Mouse (Mus musculus): ENCODE results near the gene Cd200r3.

The Cd200r3 gene

GRCm38 (mm10) chr16:44943468-44943867 lies at the start of gene Cd200r3:
TSS of gene Cd200r3 (plus strand) at chr16:44943678.
- no peak for DNase-seq (ENCODE audit: low spot score)

GRCm38 (mm10) chr16:44932016-44932415 lies 11.5 kb upstream of the Cd200r3 start:
- no peak for DNase-seq (ENCODE audit: low spot score)

DNA sequence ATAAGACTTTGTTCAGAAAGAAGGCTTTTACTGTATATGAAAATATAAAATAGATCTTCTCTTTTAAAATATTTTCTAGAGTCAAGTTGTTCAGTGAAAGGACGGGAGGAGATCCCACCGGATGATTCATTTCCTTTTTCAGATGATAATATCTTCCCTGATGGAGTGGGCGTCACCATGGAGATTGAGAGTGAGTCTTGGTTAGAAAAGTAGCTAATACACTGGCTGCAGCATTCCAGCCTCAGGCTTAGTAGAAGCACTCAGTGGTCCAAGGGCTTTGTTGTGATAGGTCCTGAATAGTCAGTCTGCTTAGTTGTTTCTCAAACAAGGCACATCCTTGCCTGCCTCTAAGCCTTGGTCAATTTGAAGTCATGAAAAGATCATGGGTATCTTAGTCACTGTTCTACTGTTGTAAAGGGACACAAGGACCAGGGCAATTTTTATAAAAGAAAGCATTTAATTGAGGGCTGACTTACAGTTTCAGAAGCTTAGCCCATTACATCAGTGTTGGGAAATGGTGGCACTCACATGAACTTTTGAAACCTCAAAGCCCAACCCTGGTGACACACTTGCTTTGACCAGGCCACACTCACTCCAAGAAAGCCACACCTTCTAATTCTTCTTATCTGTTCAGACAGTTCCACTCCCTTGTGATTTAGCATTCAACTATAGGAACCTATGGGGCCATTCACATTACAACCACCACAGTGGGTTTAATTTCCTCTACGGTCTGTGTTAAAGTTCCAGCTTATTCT lies 8.1 kb downstream of the Cd200r3 start:
- no peak for DNase-seq (ENCODE audit: low spot score)

- DNase-seq (ENCODE audit: low spot score): no peak
Observed at GRCm38 (mm10) chr16:44962296-44962695, 18.8 kb downstream of the Cd200r3 start.

- DNase-seq (ENCODE audit: low spot score): no peak
Observed at GRCm38 (mm10) chr16:44962777-44963176, 19.3 kb downstream of the Cd200r3 start.

GRCm38 (mm10) chr16:44964526-44965374 lies 21.3 kb downstream of the Cd200r3 start:
- no peak for DNase-seq (ENCODE audit: low spot score)

DNA sequence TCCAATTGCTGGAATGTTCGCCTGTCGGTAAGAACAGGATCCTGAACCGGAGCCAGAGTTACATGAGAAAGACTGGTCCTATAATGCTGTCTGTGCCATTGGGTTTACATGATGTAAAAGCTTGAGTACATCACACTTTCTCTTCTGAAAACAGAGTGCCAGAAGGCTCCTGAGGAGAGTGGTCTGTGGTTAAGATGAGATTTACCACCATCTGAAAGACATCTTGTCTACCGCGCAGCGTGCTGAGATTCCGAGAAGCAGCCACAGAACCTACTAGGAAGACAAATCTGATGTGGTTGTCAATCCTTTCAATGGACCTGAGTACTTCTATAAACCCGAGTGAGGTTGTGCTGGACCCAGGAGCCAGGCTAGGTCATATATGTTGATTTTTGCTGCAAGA lies 21.9 kb downstream of the Cd200r3 start:
- no peak for DNase-seq (ENCODE audit: low spot score)

DNA sequence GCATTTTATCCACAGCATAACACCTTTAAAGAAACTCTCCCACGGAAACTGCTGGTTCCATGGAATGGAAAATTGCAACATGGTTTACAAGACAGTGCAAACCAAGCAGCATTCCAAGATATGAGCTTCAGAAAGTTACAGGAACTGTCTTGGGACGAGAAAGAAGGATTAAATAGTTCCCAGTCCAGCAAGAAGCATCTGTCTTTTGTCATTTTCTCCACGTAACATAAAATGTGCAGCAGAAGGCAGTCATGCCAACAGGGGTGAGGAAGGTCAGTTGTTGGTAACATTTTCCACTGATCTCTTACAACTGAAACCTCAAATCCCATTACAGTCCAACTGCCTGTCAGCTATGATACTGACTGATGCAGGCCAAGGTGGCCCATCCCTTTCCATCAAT lies 22.4 kb downstream of the Cd200r3 start:
- no peak for DNase-seq (ENCODE audit: low spot score)

GRCm38 (mm10) chr16:44966891-44967290 lies 23.4 kb downstream of the Cd200r3 start:
- DNase-seq (ENCODE audit: low spot score): no peak

- DNase-seq (ENCODE audit: low spot score): no peak
Observed at GRCm38 (mm10) chr16:44968113-44968512, 24.6 kb downstream of the Cd200r3 start.

DNA sequence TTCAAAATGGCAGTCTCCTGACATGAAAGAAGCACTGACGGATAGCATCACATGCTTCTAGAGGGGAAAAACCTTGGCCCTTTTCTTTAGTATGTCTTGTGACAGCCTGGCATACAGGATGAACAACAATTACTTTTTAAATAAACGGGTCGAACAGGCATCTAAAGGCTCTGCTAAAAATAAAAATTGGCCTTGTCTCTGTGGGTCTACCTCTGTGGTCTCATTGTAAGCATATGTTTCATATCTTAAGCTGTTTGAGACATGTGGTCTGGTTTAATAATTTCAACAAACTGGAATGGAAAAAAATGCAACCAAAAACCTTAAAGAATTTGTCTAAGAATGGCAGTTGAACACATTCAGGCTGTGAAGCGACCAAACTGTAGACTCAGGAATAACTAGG lies 27.4 kb downstream of the Cd200r3 start:
- DNase-seq (ENCODE audit: low spot score): no peak

DNA sequence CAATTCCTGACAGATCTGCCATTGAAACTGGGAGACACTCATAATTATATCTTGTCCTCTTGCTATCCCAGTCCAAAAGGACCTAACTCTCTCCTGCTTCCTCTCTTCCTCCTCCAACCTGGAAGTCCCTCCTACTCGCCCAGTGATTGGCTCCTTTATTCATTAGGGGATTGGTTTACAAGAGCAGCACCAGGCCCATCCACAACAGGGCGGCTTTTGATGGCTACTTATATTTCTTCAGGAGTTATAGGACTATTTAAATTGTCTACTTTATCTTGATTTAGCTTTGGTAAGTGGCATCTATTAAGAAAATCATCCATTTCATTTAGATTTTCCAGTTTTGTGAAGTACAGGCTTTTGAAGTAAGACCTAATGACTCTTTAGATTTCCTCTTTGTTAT lies 30.6 kb downstream of the Cd200r3 start:
- no peak for DNase-seq (ENCODE audit: low spot score)

GRCm38 (mm10) chr16:44976081-44976480 lies 32.6 kb downstream of the Cd200r3 start:
- DNase-seq (ENCODE audit: low spot score): no peak

- no peak for DNase-seq (ENCODE audit: low spot score)
Observed at GRCm38 (mm10) chr16:44976892-44977633, 33.6 kb downstream of the Cd200r3 start.

- DNase-seq (ENCODE audit: low spot score): no peak
Observed at GRCm38 (mm10) chr16:44978193-44978592, 34.7 kb downstream of the Cd200r3 start.

DNA sequence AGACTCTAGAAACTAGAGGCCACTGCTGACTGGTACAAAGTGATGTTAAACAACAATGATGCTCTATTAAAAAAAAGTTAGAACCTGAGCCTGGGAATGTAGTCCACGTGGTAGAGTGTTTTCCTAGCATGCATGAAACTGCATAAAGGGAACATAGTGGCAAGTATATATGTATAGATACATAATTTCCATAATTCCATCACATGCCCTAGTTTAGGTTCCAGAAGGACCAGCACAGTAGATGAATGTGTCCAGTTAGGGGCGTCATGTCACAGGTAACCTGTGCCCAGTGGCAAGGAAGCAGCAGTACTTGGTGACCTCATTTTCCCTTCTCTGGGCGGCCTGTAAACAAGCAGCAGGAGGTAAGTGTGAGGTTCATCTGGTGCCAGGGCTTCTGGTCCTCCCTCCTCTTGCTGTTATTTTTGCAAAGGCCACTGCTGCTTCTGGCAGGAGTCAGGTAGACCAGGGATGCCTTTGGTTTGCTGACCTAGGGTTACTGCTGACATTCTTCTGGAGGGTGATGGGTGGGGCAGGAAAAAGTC lies 35.9 kb downstream of the Cd200r3 start:
- DNase-seq (ENCODE audit: low spot score): no peak

- no peak for DNase-seq (ENCODE audit: low spot score)
Observed at GRCm38 (mm10) chr16:44982972-44983371, 39.5 kb downstream of the Cd200r3 start.

DNA sequence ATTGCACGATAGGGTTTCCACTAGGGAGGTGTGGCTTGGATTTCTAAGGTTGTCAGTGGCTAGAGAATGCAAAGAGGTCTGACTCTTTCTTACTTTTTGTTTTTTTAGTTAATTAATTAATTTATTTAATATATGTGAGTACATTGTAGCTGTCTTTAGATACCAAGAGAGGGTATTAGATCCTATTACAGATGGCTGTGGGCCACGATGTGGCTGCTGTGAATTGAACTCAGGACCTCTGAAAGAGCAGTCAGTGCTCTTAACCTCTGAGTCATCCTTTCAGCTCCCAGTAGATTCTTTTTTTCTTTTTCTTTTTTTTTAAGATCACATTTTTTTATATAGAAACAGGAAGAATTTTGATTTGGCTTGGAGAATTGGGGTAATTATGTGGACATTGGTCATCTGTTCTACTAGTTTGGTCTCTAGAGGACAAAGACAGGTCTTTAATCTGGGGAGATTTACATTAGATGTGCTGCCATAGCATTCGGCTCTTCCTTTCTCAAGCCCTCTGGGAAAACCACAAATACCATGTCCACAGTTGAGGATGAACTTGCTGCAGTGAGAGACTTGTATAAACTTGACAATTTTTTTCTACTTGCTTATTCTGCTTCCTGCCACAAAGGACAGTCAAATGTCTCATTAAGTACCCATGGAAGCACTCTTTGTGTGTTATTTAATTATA lies 40.0 kb downstream of the Cd200r3 start:
- no peak for DNase-seq (ENCODE audit: low spot score)

GRCm38 (mm10) chr16:44984111-44984510 lies 40.6 kb downstream of the Cd200r3 start:
- DNase-seq (ENCODE audit: low spot score): no peak

DNA sequence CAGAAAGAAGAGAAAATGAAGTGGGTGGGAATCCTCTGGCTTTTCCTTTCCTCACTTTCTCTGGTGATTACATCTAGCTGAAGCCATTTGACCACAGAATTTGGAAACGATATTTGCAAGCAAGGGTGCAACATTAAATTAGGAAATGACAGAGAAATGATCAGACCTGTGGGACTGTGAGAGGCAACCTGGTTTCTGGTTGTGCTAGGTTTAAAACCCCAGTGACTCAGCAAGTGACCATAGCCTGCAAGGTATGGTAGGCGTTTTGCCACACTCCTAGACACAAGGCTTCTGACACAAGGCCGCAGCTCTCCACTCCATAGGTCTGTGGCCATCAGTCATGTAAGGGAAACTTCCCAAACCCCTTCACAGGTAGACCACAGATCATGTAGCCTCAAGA lies 41.4 kb downstream of the Cd200r3 start:
- no peak for DNase-seq (ENCODE audit: low spot score)

DNA sequence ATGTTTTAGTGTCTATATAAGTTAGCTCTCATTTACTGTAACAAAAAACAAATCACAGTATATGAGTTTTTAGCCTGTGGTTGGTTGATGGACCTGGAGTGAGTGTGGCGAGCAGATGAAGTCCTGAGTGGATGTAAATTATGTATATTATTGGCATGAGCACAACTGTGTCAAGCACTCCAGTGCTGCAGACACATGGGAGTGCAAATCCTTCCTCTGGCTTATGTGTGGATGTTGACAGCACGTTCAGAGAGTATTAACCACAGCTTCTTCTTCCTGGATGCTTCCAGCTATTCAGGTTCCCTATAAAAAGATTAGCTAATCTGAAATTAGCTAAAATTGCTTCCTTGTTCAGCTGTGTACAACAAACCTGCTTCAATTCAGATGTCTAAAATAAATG lies 42.6 kb downstream of the Cd200r3 start:
- no peak for DNase-seq (ENCODE audit: low spot score)
